Mouse (Mus musculus) forebrain, embryonic 11.5 days (tissue): ENCODE data around the gene Lamc2. TPM values are rescaled to one million over a fixed set of nuclear protein-coding genes. Genes with fewer than 3 reads are reported as not detected.
A peak's percentile ranks its signal among the peaks of the same experiment; 100 is the strongest.

ENCODE experiments used
- ATAC-seq: fragments of 200-750 bp; cut with Nextera tagmentation; replicated peaks from 2 replicates; pipeline ENCODE4 v1.8.0; 2017; ENCODE audit warnings: moderate TSS enrichment; ENCODE audit not compliant: low FRiP score
- DNase-seq: peaks from one replicate; pipeline ENCODE4 v3.0.0-alpha.2; 2017; ENCODE audit warnings: low spot score
- H3K27ac ChIP-seq: fragments of 300-500 bp; sonication (generic); 2 replicates; pipeline ENCODE4 v1.5.1; 2014; ENCODE audit warnings: low read depth, low read length
- H3K27me3 ChIP-seq: fragments of 300-500 bp; sonication (generic); 2 replicates; pipeline ENCODE4 v1.6.1; 2014; ENCODE audit warnings: mild to moderate bottlenecking, low read length, mixed read lengths; ENCODE audit not compliant: control insufficient read depth, insufficient read depth
- H3K36me3 ChIP-seq: fragments of 300-500 bp; sonication (generic); 2 replicates; pipeline ENCODE4 v1.6.1; 2014; ENCODE audit warnings: mild to moderate bottlenecking, low read length, moderate library complexity, mixed read lengths; ENCODE audit not compliant: control insufficient read depth, insufficient read depth
- H3K4me1 ChIP-seq: fragments of 300-500 bp; sonication (generic); replicated peaks from 2 replicates; pipeline ENCODE4 v1.6.1; 2014; ENCODE audit warnings: low read length, mixed read lengths; ENCODE audit not compliant: control insufficient read depth, insufficient read depth
- H3K4me2 ChIP-seq: fragments of 300-500 bp; sonication (generic); 2 replicates; pipeline ENCODE4 v1.6.1; 2014; ENCODE audit warnings: low read depth, mild to moderate bottlenecking, low read length, moderate library complexity, mixed read lengths; ENCODE audit not compliant: severe bottlenecking
- H3K4me3 ChIP-seq: fragments of 300-500 bp; sonication (generic); 2 replicates; pipeline ENCODE4 v1.5.1; 2014; ENCODE audit warnings: low read depth, low read length
- H3K9ac ChIP-seq: fragments of 300-500 bp; sonication (generic); 2 replicates; pipeline ENCODE4 v1.6.1; 2014; ENCODE audit warnings: low read length
- H3K9me3 ChIP-seq: fragments of 300-500 bp; sonication (generic); 2 replicates; pipeline ENCODE4 v1.6.1; 2016; ENCODE audit warnings: low read length, mixed read lengths; ENCODE audit not compliant: control insufficient read depth
- WGBS: fragments of 180-500 bp; shearing (Covaris S2); extraction: QIAGEN DNeasy Blood & Tissue Kit; methylation state at CpG from one replicate; pipeline ENCODE4 v1.1.7; 2014; 5-methylcytosine and 5-hydroxymethylcytosine counted together
- polyA plus RNA-seq: library from polyadenylated mRNA; unstranded; fragments of >200 nt; fragmentation: Nextera tagmentation; extraction: Ambion mirVana; gene quantifications from 2 replicates; pipeline ENCODE4 v1.2.1, GENCODE M21; 2014

Lamc2 gene
- polyA plus RNA-seq, 1 experiment from 2014 or later, result 0.55 TPM

DNA sequence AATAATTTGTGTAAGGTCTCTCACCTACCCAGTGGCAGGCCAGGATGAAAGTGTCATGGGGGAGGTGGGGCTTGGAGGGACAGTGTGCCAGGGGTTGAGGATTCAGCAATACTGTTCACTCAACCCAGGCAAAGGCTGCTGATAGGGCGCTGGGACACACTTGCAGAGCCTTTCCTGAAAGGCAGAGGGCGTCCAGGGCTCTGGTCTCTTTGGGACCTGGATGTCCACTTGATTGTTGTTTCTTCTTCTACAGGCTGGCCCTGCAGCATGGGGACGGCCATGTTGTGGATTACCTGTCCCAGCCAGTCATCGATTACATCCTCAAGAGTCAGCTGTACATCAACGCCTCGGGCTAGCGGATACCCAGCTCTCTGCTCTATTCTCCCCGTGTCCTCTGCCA is 70.9 kb downstream of the Lamc2 start:
- Histone ChIP-seq H3K27ac (no peak overlapping the region), H3K4me1 (no peaks in the 10 kb centered on the region), H3K4me2 (no peak overlapping the region), H3K4me3 (no peak overlapping the region), H3K9me3 (no peaks in the 10 kb centered on the region), H3K9ac (no peak overlapping the region), H3K36me3 (no peaks in the 10 kb centered on the region), H3K27me3 (no peaks in the 10 kb centered on the region)
- WGBS, result 86% methylated on average over 8 of the region's 8 CpGs
- DNase-seq (no peak), ATAC-seq (no peak)

DNA sequence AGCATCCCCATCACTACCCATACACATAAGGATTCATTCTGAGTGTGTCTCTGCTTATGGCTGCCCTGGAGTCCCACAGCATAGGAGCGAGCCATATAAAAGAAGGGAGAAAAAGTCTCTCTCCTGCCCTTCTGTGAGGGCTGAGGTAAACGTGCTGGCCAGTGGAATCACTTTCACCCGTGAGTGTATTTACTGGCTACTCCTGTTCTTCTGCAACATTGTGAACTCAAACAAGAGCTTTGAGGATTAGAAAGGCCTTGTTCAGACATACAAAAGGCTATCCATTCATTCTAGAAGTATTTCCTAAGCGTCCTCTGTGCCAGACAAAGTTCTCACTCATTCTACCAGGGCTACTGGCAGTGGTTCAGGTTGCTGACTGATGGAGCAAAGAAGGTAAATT is 74.7 kb downstream of the Lamc2 start:
- no peak overlapping the region for H3K4me2 ChIP-seq
- no peaks in the 10 kb centered on the region for H3K9me3 ChIP-seq
- H3K4me3 ChIP-seq, result no peak overlapping the region
- H3K9ac ChIP-seq, result no peak overlapping the region
- no peaks in the 10 kb centered on the region for H3K4me1 ChIP-seq
- no peak for ATAC-seq
- no peak for DNase-seq
- H3K27ac ChIP-seq, result no peak overlapping the region
- H3K27me3 ChIP-seq, result no peaks in the 10 kb centered on the region
- WGBS, result 55% methylated on average over 4 of the region's 4 CpGs
- H3K36me3 ChIP-seq, result no peaks in the 10 kb centered on the region

DNA sequence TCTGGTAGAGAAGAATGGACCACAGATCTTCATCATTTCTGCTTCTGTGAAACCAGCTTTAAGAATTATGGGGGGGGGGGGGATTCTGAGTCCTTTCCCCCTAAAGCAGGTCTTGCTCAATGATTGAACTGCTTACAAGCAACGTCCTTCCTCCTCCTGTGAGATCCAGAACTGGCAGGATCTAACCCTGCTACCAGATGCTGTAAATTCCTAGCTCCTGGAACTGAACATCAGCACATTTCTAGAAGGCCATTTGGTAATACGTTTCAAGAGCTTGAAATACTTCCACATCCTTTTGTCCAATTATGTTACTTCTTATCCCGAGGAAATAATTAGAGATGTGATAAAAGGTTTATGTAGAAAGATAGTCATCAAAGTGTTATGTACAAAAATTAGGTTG is 76.4 kb downstream of the Lamc2 start:
- DNase-seq, result no peak

DNA sequence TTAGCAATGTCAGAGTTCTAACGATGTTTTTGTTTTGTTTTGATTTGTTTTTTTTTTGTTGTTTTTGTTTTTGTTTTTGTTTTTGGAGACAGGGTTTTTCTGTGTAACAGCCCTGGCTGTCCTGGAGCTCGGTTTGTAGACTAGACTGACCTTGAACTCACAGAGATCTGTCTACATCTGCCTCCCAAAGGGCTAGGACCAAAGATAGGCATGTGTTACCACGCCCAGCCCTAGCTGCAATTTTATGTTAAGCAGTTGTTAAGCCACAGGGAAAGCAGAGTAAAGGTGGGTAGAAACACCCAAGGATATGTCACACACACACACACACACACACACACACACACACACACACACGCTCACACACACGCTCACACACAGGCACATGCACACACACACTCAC is 76.9 kb downstream of the Lamc2 start:
- Histone ChIP-seq H3K36me3 (no peaks in the 10 kb centered on the region), H3K4me1 (no peaks in the 10 kb centered on the region), H3K9ac (no peak overlapping the region), H3K4me3 (no peak overlapping the region), H3K9me3 (no peaks in the 10 kb centered on the region), H3K4me2 (no peak overlapping the region), H3K27me3 (no peaks in the 10 kb centered on the region), H3K27ac (no peak overlapping the region)
- DNase-seq (no peak), ATAC-seq (no peak)
- 91% methylated on average over 5 of the region's 5 CpGs for WGBS

More for the DNA sequence above, 76.4 kb downstream of the Lamc2 start:
- no peaks in the 10 kb centered on the region for H3K36me3 ChIP-seq
- H3K27ac ChIP-seq, result no peak overlapping the region
- no peaks in the 10 kb centered on the region for H3K9me3 ChIP-seq
- no peaks in the 10 kb centered on the region for H3K4me1 ChIP-seq
- no peak overlapping the region for H3K4me2 ChIP-seq
- WGBS, result 77% methylated on average over 3 of the region's 3 CpGs
- no peak overlapping the region for H3K4me3 ChIP-seq
- H3K27me3 ChIP-seq, result no peaks in the 10 kb centered on the region
- no peak overlapping the region for H3K9ac ChIP-seq
- no peak for ATAC-seq

DNA sequence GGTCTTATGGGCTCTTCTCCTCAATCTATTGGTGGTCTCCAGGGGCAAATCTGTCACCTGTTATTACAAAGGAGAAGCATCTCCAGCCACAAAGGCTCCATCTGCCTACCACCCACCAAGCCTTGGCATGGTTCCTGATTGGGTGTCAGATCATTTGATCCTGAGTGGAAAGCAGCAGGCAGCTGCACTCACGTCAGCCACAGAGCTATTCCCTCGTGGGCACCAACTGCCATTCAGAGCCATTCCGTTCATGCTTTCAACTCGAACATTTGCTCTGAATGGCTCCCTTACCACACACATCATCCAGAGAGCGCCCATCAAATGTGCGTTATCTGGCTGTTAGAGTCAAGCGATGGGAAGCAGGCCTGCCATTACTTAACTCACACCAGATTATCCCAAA is 78.4 kb downstream of the Lamc2 start:
- H3K36me3 ChIP-seq, result no peaks in the 10 kb centered on the region
- H3K27ac ChIP-seq, result no peak overlapping the region
- no peak overlapping the region for H3K9ac ChIP-seq
- DNase-seq, result no peak
- ATAC-seq, result no peak
- WGBS, result 73% methylated on average over 7 of the region's 7 CpGs
- H3K27me3 ChIP-seq, result no peaks in the 10 kb centered on the region
- no peaks in the 10 kb centered on the region for H3K4me1 ChIP-seq
- no peak overlapping the region for H3K4me2 ChIP-seq
- H3K4me3 ChIP-seq, result no peak overlapping the region
- no peaks in the 10 kb centered on the region for H3K9me3 ChIP-seq

DNA sequence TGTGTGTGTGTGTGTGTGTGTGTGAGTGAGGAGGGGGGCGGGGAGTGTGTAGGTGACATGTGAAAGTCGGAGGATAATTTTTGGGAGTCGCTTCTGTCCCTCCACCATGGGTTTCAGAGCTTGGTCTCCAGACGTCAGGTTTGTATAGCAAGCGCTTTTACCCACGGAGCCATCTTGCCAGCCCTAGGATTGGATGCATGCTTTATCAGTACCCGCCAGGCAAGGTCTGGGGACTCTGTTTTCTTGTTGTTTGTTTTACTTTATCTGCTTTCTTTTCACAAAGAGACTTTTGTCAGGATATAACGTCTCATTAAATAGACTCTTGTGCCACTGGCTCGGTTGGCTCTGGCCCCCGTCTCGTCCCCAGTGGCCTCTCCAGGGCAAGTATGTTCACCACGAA is 81.4 kb downstream of the Lamc2 start:
- no peak overlapping the region for H3K9ac ChIP-seq
- H3K4me1 ChIP-seq, result no peaks in the 10 kb centered on the region
- no peak overlapping the region for H3K27ac ChIP-seq
- no peak for DNase-seq
- H3K4me2 ChIP-seq, result no peak overlapping the region
- no peaks in the 10 kb centered on the region for H3K36me3 ChIP-seq
- 83% methylated on average over 12 of the region's 12 CpGs for WGBS
- H3K9me3 ChIP-seq, result no peaks in the 10 kb centered on the region
- no peaks in the 10 kb centered on the region for H3K27me3 ChIP-seq
- H3K4me3 ChIP-seq, result no peak overlapping the region
- ATAC-seq, result no peak

DNA sequence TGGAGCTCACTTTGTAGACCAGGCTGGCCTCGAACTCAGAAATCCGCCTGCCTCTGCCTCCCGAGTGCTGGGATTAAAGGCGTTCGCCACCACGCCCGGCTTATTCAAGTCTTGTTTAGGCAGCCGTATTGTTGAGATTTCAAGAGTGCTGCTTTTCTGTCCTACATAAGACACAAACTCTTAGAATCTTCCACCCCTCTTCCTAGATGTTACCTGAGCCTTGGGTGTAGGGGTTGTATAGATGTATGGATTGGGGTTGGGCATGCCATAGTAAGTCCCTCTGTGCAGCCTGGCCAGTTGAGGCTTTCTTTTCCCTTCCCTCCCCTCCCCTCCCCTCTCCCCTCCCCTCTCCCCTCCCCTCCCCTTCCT is 83.1 kb downstream of the Lamc2 start:
- H3K4me1 ChIP-seq, result no peaks in the 10 kb centered on the region
- H3K36me3 ChIP-seq, result no peaks in the 10 kb centered on the region
- H3K9me3 ChIP-seq, result no peaks in the 10 kb centered on the region
- no peak overlapping the region for H3K9ac ChIP-seq
- H3K27ac ChIP-seq, result no peak overlapping the region
- no peak for ATAC-seq
- no peak overlapping the region for H3K4me2 ChIP-seq
- H3K4me3 ChIP-seq, result no peak overlapping the region
- no peaks in the 10 kb centered on the region for H3K27me3 ChIP-seq
- 92% methylated on average over 8 of the region's 8 CpGs for WGBS
- DNase-seq, result no peak

DNA sequence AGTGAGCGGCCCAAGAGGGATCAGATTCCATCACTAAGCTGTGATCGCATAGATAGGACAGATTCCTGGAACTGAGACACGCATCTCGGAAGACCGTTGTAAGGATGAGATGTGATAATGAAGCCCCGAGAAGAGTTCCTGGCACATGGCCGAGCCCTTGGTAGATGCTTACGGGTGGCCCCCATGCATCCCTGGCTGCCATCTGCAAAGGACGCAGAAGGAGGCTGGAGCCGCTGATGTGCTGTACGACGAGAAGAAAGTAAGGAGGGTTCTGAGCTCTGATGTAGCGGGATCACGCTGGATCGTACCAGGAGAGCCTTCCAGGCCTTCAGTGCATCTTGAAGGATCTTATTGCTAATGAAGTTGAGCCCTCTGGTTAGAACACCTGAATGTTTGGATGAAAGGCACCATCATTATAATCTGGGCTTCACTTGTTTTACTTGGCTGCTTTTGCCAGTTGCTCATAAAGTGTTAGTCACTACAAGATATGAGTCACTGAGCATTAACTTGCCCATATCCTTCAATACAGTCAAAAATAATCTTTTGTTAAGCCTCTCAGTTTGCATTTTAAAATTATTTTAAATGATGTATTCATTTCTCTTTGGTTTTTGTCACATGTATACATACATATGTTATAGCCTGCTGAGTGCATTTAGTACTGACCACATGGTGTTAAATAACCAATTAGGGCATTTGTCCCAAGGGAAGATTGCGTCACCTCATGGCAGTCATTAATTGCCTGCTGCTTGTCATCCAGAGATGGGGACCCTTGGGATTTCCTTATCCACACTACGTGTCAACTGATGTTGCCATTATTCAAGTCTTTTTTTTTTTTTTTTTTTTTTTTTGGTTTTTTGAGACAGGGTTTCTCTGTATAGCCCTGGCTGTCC is 83.7 kb downstream of the Lamc2 start:
- Histone ChIP-seq H3K9me3 (no peaks in the 10 kb centered on the region), H3K27ac (no peak overlapping the region), H3K9ac (no peak overlapping the region), H3K36me3 (no peaks in the 10 kb centered on the region), H3K27me3 (no peaks in the 10 kb centered on the region), H3K4me1 (no peaks in the 10 kb centered on the region), H3K4me2 (no peak overlapping the region), H3K4me3 (no peak overlapping the region)
- no peak for DNase-seq
- 93% methylated on average over 17 of the region's 17 CpGs for WGBS
- no peak for ATAC-seq

DNA sequence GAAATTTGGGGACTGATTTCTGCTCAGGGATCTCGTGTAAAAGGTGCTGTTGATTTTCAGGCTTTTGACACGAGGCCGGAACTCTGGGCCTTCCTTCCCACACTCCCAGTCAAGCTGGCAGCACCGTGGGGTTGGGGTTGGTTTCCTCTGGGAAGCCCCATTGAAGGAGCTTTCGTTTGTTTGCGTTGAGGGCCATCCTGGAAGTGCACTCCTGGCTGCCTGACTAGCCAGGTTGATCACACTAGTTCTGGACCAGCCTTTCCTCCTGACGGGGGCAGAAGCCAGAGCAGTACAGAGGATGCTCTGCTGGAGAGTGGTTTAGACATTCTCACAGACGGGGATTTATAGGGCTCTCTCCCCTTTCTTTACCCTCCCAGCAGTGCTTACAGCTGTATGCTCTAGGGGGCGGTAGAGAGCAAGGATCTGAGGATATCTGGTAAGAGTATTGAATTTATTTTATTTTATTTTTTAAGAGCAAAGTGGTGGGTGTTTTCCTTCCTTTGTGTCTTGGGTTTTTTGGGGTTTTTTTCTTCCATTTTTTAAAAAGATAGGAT is 84.8 kb downstream of the Lamc2 start:
- Histone ChIP-seq H3K9me3 (no peaks in the 10 kb centered on the region), H3K9ac (no peak overlapping the region), H3K4me1 (no peaks in the 10 kb centered on the region), H3K4me2 (no peak overlapping the region), H3K27ac (no peak overlapping the region), H3K4me3 (no peak overlapping the region), H3K27me3 (no peaks in the 10 kb centered on the region), H3K36me3 (no peaks in the 10 kb centered on the region)
- DNase-seq (peak; percentile 56), ATAC-seq (0 out of 2 replicates have a peak, but pooled peaks have one; percentile 15)
- 33% methylated on average over 9 of the region's 9 CpGs for WGBS
